Mouse (Mus musculus): ENCODE measurements around the gene Tlr12. TPM values are rescaled to one million over a fixed set of nuclear protein-coding genes. Genes with fewer than 3 reads are reported as not detected.

The Tlr12 gene
- total and polyA plus RNA-seq, 3 experiments = 0.04 to 0.14 (median 0.12) TPM

GRCm38 (mm10) chr4:128645896-128646295 lies 27.5 kb upstream of the Tlr12 start:
- no peak overlapping the region for H3K4me2 ChIP-seq (ENCODE audit: insufficient read depth, low read depth, poor library complexity, severe bottlenecking)
- H3K9me3 ChIP-seq (replicated peaks; ENCODE audit: low read length) = no peaks in the 10 kb centered on the region
- no peak for DNase-seq (ENCODE audit: extremely low read depth)
- H3K27ac ChIP-seq (ENCODE audit: insufficient read depth, low read depth) = no peak overlapping the region
- H3K27me3 ChIP-seq (replicated peaks) = no peaks in the 10 kb centered on the region
- no peaks in the 10 kb centered on the region for H3K36me3 ChIP-seq (replicated peaks in 1 of 2; ENCODE audit: control insufficient read depth in 1 of 2, insufficient read depth in 1 of 2, low read length in 1 of 2)
- H3K4me1 ChIP-seq (ENCODE audit: control insufficient read depth in 1 of 2, insufficient read depth in 2 of 2) = peaks cover 0 to 16% of the 10 kb centered on the region in 2 experiments; a peak in 2 of 4 replicates
- in situ Hi-C loops (cut with MboI; ENCODE audit: low pct_ligation_motif_present, low pct_unique_long_range_greater_than_20kb, low sequenced_read_pairs) = no loop called here
- H3K79me2 ChIP-seq (replicated peaks; ENCODE audit: control insufficient read depth, extremely low read depth, insufficient read depth, poor library complexity, severe bottlenecking) = no peaks in the 10 kb centered on the region
- dilution Hi-C loops (cut with MboI; ENCODE audit: extremely low pct_ligation_motif_present, extremely low pct_unique_long_range_greater_than_20kb, low sequenced_read_pairs) = no loop called here
- TF ChIP-seq CHD1 (IDR thresholded peaks at IDR 0.05; ENCODE audit: low read depth, low read length) (no peak), BHLHE40 (IDR thresholded peaks at IDR 0.05; ENCODE audit: low read depth, low read length) (no peak), TCF12 (IDR thresholded peaks at IDR 0.05; ENCODE audit: low read depth, low read length) (no peak), E2F4 (IDR thresholded peaks at IDR 0.05; ENCODE audit: insufficient replicate concordance, low read depth, low read length) (no peak), ZMIZ1 (IDR thresholded peaks at IDR 0.05; ENCODE audit: low read depth, low read length) (no peak)
- H3K4me3 ChIP-seq (replicated peaks in 1 of 3; ENCODE audit: low read depth in 2 of 3, low read length in 2 of 3, poor library complexity in 1 of 3) = no peak overlapping the region
- no peak overlapping the region for H3K9ac ChIP-seq (ENCODE audit: insufficient read depth, low read depth)

GRCm38 (mm10) chr4:128641766-128642717 lies 23.6 kb upstream of the Tlr12 start:
- no peak for DNase-seq (ENCODE audit: extremely low read depth)
- peaks cover 0 to 16% of the 10 kb centered on the region in 2 experiments; a peak in 2 of 4 replicates for H3K4me1 ChIP-seq (ENCODE audit: control insufficient read depth in 1 of 2, insufficient read depth in 2 of 2)
- H3K27ac ChIP-seq (ENCODE audit: insufficient read depth, low read depth) = no peak overlapping the region
- dilution Hi-C loops (cut with MboI; ENCODE audit: extremely low pct_ligation_motif_present, extremely low pct_unique_long_range_greater_than_20kb, low sequenced_read_pairs) = no loop called here
- H3K27me3 ChIP-seq (replicated peaks) = peaks cover 2% of the 10 kb centered on the region
- TF ChIP-seq CHD1 (IDR thresholded peaks at IDR 0.05; ENCODE audit: low read depth, low read length) = no peak
- no peak for TF ChIP-seq MEF2A (IDR thresholded peaks at IDR 0.05; ENCODE audit: borderline replicate concordance, low read depth, low read length)
- TF ChIP-seq USF1 (IDR thresholded peaks at IDR 0.05; ENCODE audit: low read depth, low read length) = no peak
- no peak for TF ChIP-seq GABPA (IDR thresholded peaks at IDR 0.05; ENCODE audit: insufficient replicate concordance, low read depth, low read length)
- TF ChIP-seq RAD21 (IDR thresholded peaks at IDR 0.05; ENCODE audit: low read depth, low read length) = no peak
- TF ChIP-seq UBTF (IDR thresholded peaks at IDR 0.05; ENCODE audit: low read depth, low read length) = no peak
- TF ChIP-seq TCF12 (IDR thresholded peaks at IDR 0.05; ENCODE audit: low read depth, low read length) = no peak
- TF ChIP-seq HCFC1 (IDR thresholded peaks at IDR 0.05; ENCODE audit: low read depth, low read length) = no peak
- TF ChIP-seq KAT2A (IDR thresholded peaks at IDR 0.05; ENCODE audit: insufficient replicate concordance, low read length) = no peak
- TF ChIP-seq CTCF (conservative IDR thresholded peaks at IDR 0.05 in 1 of 2, IDR thresholded peaks at IDR 0.05 in 1 of 2; ENCODE audit: low read depth in 2 of 2, low read length in 2 of 2) = no peak
- no peak for TF ChIP-seq PAX5 (IDR thresholded peaks at IDR 0.05; ENCODE audit: low read length)
- TF ChIP-seq ETS1 (conservative IDR thresholded peaks at IDR 0.05; ENCODE audit: low read depth, low read length) = no peak
- TF ChIP-seq NELFE (IDR thresholded peaks at IDR 0.05; ENCODE audit: low read depth, low read length) = no peak
- in situ Hi-C loops (cut with MboI; ENCODE audit: low pct_ligation_motif_present, low pct_unique_long_range_greater_than_20kb, low sequenced_read_pairs) = no loop called here
- no peaks in the 10 kb centered on the region for H3K36me3 ChIP-seq (replicated peaks in 1 of 2; ENCODE audit: control insufficient read depth in 1 of 2, insufficient read depth in 1 of 2, low read length in 1 of 2)
- no peaks in the 10 kb centered on the region for H3K9me3 ChIP-seq (replicated peaks; ENCODE audit: low read length)
- no peak overlapping the region for H3K9ac ChIP-seq (ENCODE audit: insufficient read depth, low read depth)
- H3K4me2 ChIP-seq (ENCODE audit: insufficient read depth, low read depth, poor library complexity, severe bottlenecking) = no peak overlapping the region
- no peak overlapping the region for H3K4me3 ChIP-seq (replicated peaks in 1 of 3; ENCODE audit: low read depth in 2 of 3, low read length in 2 of 3, poor library complexity in 1 of 3)
- no peaks in the 10 kb centered on the region for H3K79me2 ChIP-seq (replicated peaks; ENCODE audit: control insufficient read depth, extremely low read depth, insufficient read depth, poor library complexity, severe bottlenecking)

Measured in CH12.LX (cell line).